Mouse (Mus musculus) retina, postnatal 7 days (tissue): ENCODE measurements around the gene Esrrg.

Source experiments
- DNase-seq: peaks from one replicate; pipeline ENCODE4 v3.0.0-alpha.2; 2012; ENCODE audit warnings: low read depth, low spot score

Esrrg gene

GRCm38 (mm10) chr1:187826869-187827268, 218.3 kb downstream of the Esrrg start:
- no peak for DNase-seq

GRCm38 (mm10) chr1:187830937-187831336, 222.3 kb downstream of the Esrrg start:
- no peak for DNase-seq

- DNase-seq = no peak
Observed at GRCm38 (mm10) chr1:187832851-187833250, 224.3 kb downstream of the Esrrg start.

GRCm38 (mm10) chr1:187834576-187834975, 226.0 kb downstream of the Esrrg start:
- DNase-seq = no peak

GRCm38 (mm10) chr1:187836384-187836783, 227.8 kb downstream of the Esrrg start:
- no peak for DNase-seq

GRCm38 (mm10) chr1:187836876-187837275, 228.3 kb downstream of the Esrrg start:
- no peak for DNase-seq

GRCm38 (mm10) chr1:187841629-187842028, 233.0 kb downstream of the Esrrg start:
- no peak for DNase-seq

GRCm38 (mm10) chr1:187842702-187843101, 234.1 kb downstream of the Esrrg start:
- no peak for DNase-seq

- DNase-seq = no peak
Observed at GRCm38 (mm10) chr1:187854148-187854547, 245.6 kb downstream of the Esrrg start.

GRCm38 (mm10) chr1:187862339-187862738, 253.7 kb downstream of the Esrrg start:
- no peak for DNase-seq

- no peak for DNase-seq
Observed at GRCm38 (mm10) chr1:187868427-187868826, 259.8 kb downstream of the Esrrg start.

- DNase-seq = no peak
Observed at GRCm38 (mm10) chr1:187872208-187872607, 263.6 kb downstream of the Esrrg start.

- DNase-seq = no peak
Observed at GRCm38 (mm10) chr1:187872744-187873143, 264.2 kb downstream of the Esrrg start.

GRCm38 (mm10) chr1:187873770-187874169, 265.2 kb downstream of the Esrrg start:
- DNase-seq = no peak

GRCm38 (mm10) chr1:187887270-187887669, 278.7 kb downstream of the Esrrg start:
- no peak for DNase-seq

GRCm38 (mm10) chr1:187888142-187888541, 279.6 kb downstream of the Esrrg start:
- no peak for DNase-seq

GRCm38 (mm10) chr1:187889096-187889495, 280.5 kb downstream of the Esrrg start:
- no peak for DNase-seq

GRCm38 (mm10) chr1:187891262-187891661, 282.7 kb downstream of the Esrrg start:
- no peak for DNase-seq

GRCm38 (mm10) chr1:187895459-187895858, 286.9 kb downstream of the Esrrg start:
- DNase-seq = no peak

GRCm38 (mm10) chr1:187896291-187896690, 287.7 kb downstream of the Esrrg start:
- no peak for DNase-seq

- no peak for DNase-seq
Observed at GRCm38 (mm10) chr1:187896910-187897309, 288.3 kb downstream of the Esrrg start.

GRCm38 (mm10) chr1:187899541-187899940, 290.9 kb downstream of the Esrrg start:
- DNase-seq = no peak

- DNase-seq = no peak
Observed at GRCm38 (mm10) chr1:187900756-187901155, 292.2 kb downstream of the Esrrg start.

- no peak for DNase-seq
Observed at GRCm38 (mm10) chr1:187902176-187902575, 293.6 kb downstream of the Esrrg start.
